Mouse (Mus musculus) right cerebral cortex, postnatal 36 days (tissue): ENCODE data around the gene Irx3.

Experiments used
- DNase-seq, 2 experiments: peaks; one replicate each; pipeline ENCODE4 v3.0.0; 2022; ENCODE audit warnings: low spot score in 2 of 2, mixed read lengths in 1 of 2

Irx3 gene

GRCm38 (mm10) chr8:91801241-91801811, 541 bp downstream of the Irx3 start:
- no peak for DNase-seq

- no peak for DNase-seq
Measured at GRCm38 (mm10) chr8:91800523-91801240, 1.2 kb downstream of the Irx3 start.

GRCm38 (mm10) chr8:91799681-91800522, 2.0 kb downstream of the Irx3 start:
- DNase-seq: no peak

- DNase-seq: no peak
Measured at GRCm38 (mm10) chr8:91799016-91799581, 2.8 kb downstream of the Irx3 start.

GRCm38 (mm10) chr8:91797626-91798271, 4.1 kb downstream of the Irx3 start:
- no peak for DNase-seq

- no peak for DNase-seq
Measured at GRCm38 (mm10) chr8:91793846-91794245, 8.0 kb downstream of the Irx3 start.

- DNase-seq: no peak
Measured at GRCm38 (mm10) chr8:91787194-91787895, 14.5 kb downstream of the Irx3 start.

- no peak for DNase-seq
Measured at GRCm38 (mm10) chr8:91782940-91783339, 18.9 kb downstream of the Irx3 start.

- DNase-seq: no peak
Measured at GRCm38 (mm10) chr8:91782201-91782600, 19.7 kb downstream of the Irx3 start.

GRCm38 (mm10) chr8:91780648-91781047, 21.2 kb downstream of the Irx3 start:
- DNase-seq: no peak

GRCm38 (mm10) chr8:91768857-91769256, 33.0 kb downstream of the Irx3 start:
- no peak for DNase-seq

GRCm38 (mm10) chr8:91765411-91766034, 36.3 kb downstream of the Irx3 start:
- no peak for DNase-seq

GRCm38 (mm10) chr8:91755566-91755965, 46.3 kb downstream of the Irx3 start:
- DNase-seq: no peak

- DNase-seq: no peak
Measured at GRCm38 (mm10) chr8:91755062-91755461, 46.8 kb downstream of the Irx3 start.

GRCm38 (mm10) chr8:91750794-91751125, 51.1 kb downstream of the Irx3 start:
- DNase-seq: no peak

GRCm38 (mm10) chr8:91750096-91750793, 51.6 kb downstream of the Irx3 start:
- no peak for DNase-seq

- no peak for DNase-seq
Measured at GRCm38 (mm10) chr8:91749412-91749811, 52.5 kb downstream of the Irx3 start.
